Mouse (Mus musculus): ENCODE results near the gene Arl15.

Gene Arl15

DNA sequence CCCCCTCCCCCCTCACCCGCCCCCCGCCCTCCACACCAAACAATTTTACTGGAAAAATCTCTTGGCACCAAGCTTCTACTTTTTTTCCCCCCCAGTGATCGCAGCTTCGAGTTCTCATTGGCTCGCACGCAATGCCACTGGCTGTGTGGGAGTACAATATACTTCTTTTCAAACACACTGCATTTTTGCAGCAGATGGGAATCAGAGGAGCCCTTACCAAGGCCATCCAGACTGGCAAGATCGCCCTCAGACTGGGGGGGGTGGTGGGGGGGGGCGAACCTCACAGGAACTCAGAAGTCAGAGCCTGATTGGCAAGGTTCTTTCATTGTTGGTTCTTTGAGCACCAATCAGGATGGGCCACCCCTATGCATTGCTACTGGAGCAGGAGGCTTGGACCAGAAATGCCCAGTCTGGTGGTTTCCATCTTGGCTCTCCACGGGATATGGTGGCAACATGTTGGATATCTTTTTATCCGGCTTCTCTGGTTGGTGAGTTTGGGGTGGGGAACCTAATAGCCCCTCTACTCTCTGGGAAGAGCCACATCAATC, 404.0 kb downstream of the Arl15 start:
- no peak for DNase-seq (ENCODE audit: extremely low spot score, low read depth, low spot score)

DNA sequence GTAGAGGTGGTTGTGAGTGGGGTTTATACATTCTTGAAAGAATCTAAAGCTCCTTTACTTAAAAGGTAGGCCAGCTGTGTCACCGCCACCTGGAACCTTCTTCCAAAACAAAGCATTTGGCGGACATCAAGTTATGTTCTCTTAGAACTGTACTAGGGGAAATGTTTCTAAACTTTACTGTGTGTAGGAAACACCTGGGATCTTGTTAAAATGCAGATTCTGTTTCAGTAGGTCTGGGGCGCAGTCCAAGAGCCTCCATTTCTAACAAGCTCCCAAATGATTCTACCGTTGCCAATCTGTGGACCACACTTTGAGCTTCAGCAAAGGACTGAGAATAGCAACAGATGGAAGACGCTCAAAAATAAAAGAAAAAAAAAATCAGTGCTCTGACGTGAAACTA, 405.4 kb downstream of the Arl15 start:
- no peak for DNase-seq (ENCODE audit: extremely low spot score, low read depth, low spot score)

DNA sequence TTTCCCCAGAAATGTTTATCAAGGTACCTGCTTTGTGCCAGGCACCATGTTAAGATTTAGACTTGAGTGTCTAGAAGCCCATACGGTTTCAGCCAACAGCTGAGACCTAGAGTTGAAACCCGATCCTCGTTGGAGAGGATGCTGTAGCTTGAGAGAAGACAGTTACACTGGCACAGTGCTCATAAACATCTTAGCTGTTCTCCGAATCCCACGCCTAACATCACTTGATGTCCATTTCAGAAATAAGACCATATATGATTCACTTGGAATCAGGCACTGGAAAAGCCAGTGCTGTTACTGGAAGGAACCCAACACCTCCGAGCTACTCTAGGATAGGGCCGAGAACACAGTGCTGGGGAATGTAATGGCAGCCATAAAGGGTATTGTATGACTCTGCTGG, 406.2 kb downstream of the Arl15 start:
- no peak for DNase-seq (ENCODE audit: extremely low spot score, low read depth, low spot score)

DNA sequence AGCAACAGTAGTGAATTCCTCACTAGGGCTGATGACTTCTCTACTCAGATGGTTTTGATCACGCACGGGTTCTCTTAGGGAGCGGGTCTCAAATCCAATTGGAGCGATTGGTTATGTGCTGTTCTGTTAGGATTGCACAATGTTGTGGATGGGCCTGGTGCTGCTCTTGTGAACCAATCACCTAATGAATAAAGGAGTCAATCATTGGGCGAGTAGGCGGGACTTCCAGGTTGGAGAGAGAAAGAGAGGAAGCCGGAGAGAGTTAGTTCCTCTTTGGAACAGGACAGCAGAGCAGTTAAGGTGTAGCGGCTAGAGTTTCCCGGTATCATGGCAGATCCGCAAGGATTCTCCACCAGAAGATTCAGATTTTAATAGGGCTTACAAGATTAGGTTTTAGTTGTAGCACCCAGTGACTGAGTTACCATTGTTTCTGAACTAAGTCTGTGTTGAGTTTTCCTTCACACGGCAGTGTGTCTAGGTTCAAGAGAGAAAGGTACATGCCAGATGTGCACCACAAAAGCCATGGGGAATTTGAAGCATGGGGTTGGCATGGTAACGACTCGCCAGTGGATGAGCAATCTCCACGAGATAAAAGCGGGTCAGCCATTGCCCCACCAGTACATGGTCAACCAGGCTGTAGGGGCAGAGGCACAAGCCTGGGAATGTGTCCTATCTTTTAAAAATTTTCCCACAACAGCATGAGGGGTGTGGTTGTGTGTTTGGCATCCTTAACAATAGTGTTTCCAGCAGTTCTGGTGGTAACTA, 408.7 kb downstream of the Arl15 start:
- DNase-seq (ENCODE audit: extremely low spot score, low read depth, low spot score) = no peak
